Mouse (Mus musculus) limb, embryonic 14.5 days (tissue): ENCODE data around the gene Actb. TPM values are rescaled to one million over a fixed set of nuclear protein-coding genes. Genes with fewer than 3 reads are reported as not detected.

Experiments
- ATAC-seq: fragments of 200-750 bp; cut with Nextera tagmentation; 2 replicates; pipeline ENCODE4 v1.8.0; 2017; ENCODE audit warnings: low read depth, moderate number of reproducible peaks, moderate TSS enrichment; ENCODE audit not compliant: low FRiP score
- DNase-seq: peaks from one replicate; pipeline ENCODE4 v3.0.0-alpha.2; 2015; ENCODE audit warnings: low spot score
- H3K27ac ChIP-seq: fragments of 300-500 bp; sonication (generic); replicated peaks from 2 replicates; pipeline ENCODE4 v1.5.1; 2014; ENCODE audit warnings: low read depth, mild to moderate bottlenecking, low read length, moderate library complexity, mixed read lengths
- H3K27me3 ChIP-seq: fragments of 300-500 bp; sonication (generic); 2 replicates; pipeline ENCODE4 v1.6.1; 2014; ENCODE audit warnings: low read length, mixed read lengths; ENCODE audit not compliant: control insufficient read depth, insufficient read depth
- H3K36me3 ChIP-seq: fragments of 300-500 bp; sonication (generic); 2 replicates; pipeline ENCODE4 v1.6.1; 2014; ENCODE audit warnings: mild to moderate bottlenecking, low read length, moderate library complexity, mixed read lengths; ENCODE audit not compliant: control insufficient read depth, insufficient read depth
- H3K4me1 ChIP-seq: fragments of 300-500 bp; sonication (generic); 2 replicates; pipeline ENCODE4 v1.6.1; 2014; ENCODE audit warnings: antibody characterized with exemption, low read length, mixed read lengths; ENCODE audit not compliant: control insufficient read depth, insufficient read depth
- H3K4me2 ChIP-seq: fragments of 300-500 bp; sonication (generic); replicated peaks from 2 replicates; pipeline ENCODE4 v1.6.1; 2014; ENCODE audit warnings: low read depth, mild to moderate bottlenecking, low read length, moderate library complexity; ENCODE audit not compliant: severe bottlenecking
- H3K4me3 ChIP-seq: fragments of 300-500 bp; sonication (generic); replicated peaks from 2 replicates; pipeline ENCODE4 v1.5.1; 2014; ENCODE audit warnings: low read length
- H3K9ac ChIP-seq: fragments of 300-500 bp; sonication (generic); 2 replicates; pipeline ENCODE4 v1.6.1; 2014; ENCODE audit warnings: mild to moderate bottlenecking, low read depth, low read length, moderate library complexity; ENCODE audit not compliant: severe bottlenecking
- H3K9me3 ChIP-seq: fragments of 300-500 bp; sonication (generic); 2 replicates; pipeline ENCODE4 v1.6.1; 2016; ENCODE audit warnings: low read length; ENCODE audit not compliant: control insufficient read depth
- POLR2A ChIP-seq: fragments of 200-500 bp; IDR thresholded peaks from 2 replicates; pipeline ENCODE4 v1.8.0; 2012; ENCODE audit warnings: inconsistent platforms, mild to moderate bottlenecking, moderate library complexity, borderline replicate concordance; ENCODE audit not compliant: insufficient read depth, insufficient read length; ENCODE audit errors: extremely low read depth
- WGBS: fragments of 180-500 bp; shearing (Covaris S2); extraction: QIAGEN DNeasy Blood & Tissue Kit; methylation state at CpG from one replicate; pipeline ENCODE4 v1.1.7; 2014; 5-methylcytosine and 5-hydroxymethylcytosine counted together
- polyA plus RNA-seq, 2 experiments: library from polyadenylated mRNA; depleted of rRNA in 1 of 2; stranded (reverse) in 1 of 2; unstranded in 1 of 2; fragments of >200 nt; fragmentation: Nextera tagmentation in 1 of 2; extraction: Ambion mirVana in 1 of 2; gene quantifications; 2 replicates each; pipeline versions ENCODE4 v1.2.1 to v1.2.3; 2012 to 2014

Actb gene
- polyA plus RNA-seq, 2 experiments = 2,733 to 14,101 TPM

DNA sequence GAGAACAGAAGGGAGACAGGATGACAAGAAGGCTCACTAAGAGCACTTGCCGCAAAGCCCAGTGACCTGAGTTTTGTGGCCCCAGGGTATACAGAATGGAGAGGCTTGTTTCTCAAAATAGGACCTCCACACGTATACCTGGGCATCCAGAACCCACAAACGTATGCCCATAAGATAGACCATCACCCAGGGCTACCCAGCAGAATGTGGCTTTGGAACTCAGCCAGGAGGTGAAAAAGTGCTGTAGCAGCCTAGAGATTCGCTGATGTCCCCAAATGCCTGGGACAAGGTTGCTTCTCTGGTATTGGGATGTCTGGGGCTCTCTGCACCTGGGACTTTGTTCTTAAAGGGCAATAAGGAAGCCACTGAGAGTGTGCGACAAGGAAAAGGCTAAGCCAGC lies 15.7 kb upstream of the Actb start:
- 75% methylated on average over 5 of the region's 5 CpGs for WGBS
- H3K4me1 ChIP-seq = 0 out of 2 replicates have a peak, but pooled peaks cover 3% of the 10 kb centered on the region
- H3K27me3 ChIP-seq = no peaks in the 10 kb centered on the region
- DNase-seq (no peak), ATAC-seq (no peak)
- H3K4me3 ChIP-seq = no peak overlapping the region
- H3K27ac ChIP-seq = no peak overlapping the region
- TF ChIP-seq POLR2A = no peak
- no peaks in the 10 kb centered on the region for H3K9me3 ChIP-seq
- no peaks in the 10 kb centered on the region for H3K36me3 ChIP-seq
- H3K9ac ChIP-seq = no peak overlapping the region
- H3K4me2 ChIP-seq = no peak overlapping the region

DNA sequence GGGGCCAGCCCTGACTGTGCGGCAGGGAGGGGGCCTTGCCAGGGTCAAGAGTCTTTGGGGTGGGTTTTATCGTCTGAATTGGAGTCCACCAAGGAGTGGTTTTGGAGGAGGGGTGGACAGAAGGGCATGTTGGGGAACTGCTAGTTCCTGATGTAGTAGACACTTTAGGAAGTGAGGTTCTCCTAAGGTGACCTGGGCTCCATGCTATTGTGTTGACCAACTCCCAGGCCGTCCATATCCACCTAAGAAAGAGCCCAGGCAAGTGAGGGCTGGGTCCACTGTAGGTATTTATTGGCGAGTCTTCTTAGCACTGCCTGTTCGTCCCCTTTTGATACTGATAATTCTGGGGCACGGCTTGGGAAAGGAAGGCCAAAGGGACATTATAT lies 14.5 kb upstream of the Actb start:
- H3K9me3 ChIP-seq = no peaks in the 10 kb centered on the region
- no peaks in the 10 kb centered on the region for H3K36me3 ChIP-seq
- no peak overlapping the region for H3K4me2 ChIP-seq
- 0 out of 2 replicates have a peak, but pooled peaks cover under 1% of the 10 kb centered on the region for H3K4me1 ChIP-seq
- no peak overlapping the region for H3K27ac ChIP-seq
- no peak for TF ChIP-seq POLR2A
- H3K4me3 ChIP-seq = no peak overlapping the region
- DNase-seq (no peak), ATAC-seq (no peak)
- H3K9ac ChIP-seq = no peak overlapping the region
- 74% methylated on average over 6 of the region's 6 CpGs for WGBS
- no peaks in the 10 kb centered on the region for H3K27me3 ChIP-seq

DNA sequence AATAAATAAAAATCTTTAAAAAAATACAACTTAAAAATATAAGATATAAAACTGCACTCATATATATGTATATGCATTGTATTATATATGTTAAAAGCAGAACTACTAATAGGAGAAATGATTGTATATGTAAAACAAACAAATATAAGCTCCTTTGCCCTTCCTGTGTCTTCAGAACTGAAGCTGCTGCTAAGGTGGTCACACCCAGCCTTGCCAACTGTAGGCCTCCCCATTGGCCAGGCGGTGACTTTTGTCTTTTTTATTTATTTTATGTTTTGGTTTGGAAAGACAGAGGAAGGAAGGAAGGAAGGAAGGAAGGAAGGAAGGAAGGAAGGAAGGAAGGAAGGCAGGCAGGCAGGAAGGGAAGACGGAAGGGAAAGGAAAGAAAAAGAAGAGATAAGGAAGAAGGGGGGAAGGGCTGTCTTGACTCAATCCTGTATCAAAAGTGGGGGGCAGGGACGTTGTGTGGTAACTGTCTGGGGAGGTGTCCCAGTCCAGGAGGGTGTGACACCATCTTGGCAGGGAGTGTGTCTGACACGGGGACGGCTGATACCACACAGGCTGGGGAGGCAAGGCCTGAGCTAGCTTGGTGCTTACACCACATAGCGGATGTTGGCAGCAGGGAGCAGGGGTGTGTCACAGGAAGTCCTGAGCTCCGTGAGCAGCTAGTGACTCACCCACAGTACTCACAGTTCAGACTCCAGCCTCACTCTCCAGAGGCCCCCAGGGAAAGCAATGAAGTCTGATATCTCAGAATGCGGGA lies 13.9 kb upstream of the Actb start:
- Histone ChIP-seq H3K4me1 (no peaks in the 10 kb centered on the region), H3K36me3 (no peaks in the 10 kb centered on the region), H3K4me3 (no peak overlapping the region), H3K27me3 (no peaks in the 10 kb centered on the region), H3K9me3 (no peaks in the 10 kb centered on the region), H3K9ac (no peak overlapping the region), H3K27ac (no peak overlapping the region), H3K4me2 (no peak overlapping the region)
- DNase-seq (peak; percentile 42), ATAC-seq (no peak; the same call in 1 of the 2 replicates)
- TF ChIP-seq POLR2A = no peak
- WGBS = 57% methylated on average over 8 of the region's 8 CpGs

DNA sequence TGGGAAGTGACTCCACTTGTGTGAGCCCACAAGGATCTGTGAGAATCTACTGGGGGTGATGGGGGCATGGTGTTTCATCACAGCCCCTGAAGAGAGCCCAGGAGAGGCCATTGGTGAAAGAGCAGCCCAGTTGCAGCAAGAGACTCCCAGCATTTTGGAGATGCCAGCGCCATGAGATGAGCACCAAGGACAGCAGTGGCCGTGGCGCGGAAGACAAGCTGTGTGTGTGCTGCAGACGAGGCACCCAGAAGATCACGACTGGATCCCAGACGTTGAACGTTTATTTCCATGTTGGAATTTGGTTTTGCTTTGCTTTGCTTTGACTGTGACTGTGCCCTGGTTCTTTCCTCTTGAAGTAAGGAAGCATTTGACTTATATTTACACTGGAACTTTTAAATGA lies 10.8 kb upstream of the Actb start:
- no peaks in the 10 kb centered on the region for H3K9me3 ChIP-seq
- ATAC-seq = no peak
- no peak overlapping the region for H3K27ac ChIP-seq
- no peaks in the 10 kb centered on the region for H3K4me1 ChIP-seq
- H3K4me2 ChIP-seq = no peak overlapping the region
- H3K27me3 ChIP-seq = no peaks in the 10 kb centered on the region
- no peak for DNase-seq
- H3K36me3 ChIP-seq = no peaks in the 10 kb centered on the region
- H3K9ac ChIP-seq = no peak overlapping the region
- TF ChIP-seq POLR2A = no peak
- 92% methylated on average over 8 of the region's 8 CpGs for WGBS
- no peak overlapping the region for H3K4me3 ChIP-seq

DNA sequence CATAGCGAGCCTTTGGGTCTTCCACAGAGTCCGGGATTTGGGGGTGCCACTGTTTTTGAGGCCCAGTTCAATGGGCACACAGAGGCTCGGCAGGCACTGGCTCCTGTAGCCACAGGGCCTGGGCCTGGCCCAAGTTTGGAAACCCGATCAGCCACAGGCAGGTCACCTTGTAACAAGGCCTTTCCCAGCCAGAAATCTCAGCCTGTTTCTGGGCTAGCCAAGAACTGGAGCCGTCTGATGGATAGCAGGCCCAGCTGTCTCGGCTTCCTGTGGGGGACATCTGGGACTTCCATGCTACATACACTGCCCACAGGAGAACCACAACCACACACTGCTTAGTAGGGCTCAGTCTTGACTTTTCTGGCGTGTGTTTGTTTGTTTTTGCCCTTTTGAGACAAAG lies 10.0 kb upstream of the Actb start:
- no peaks in the 10 kb centered on the region for H3K36me3 ChIP-seq
- WGBS = 67% methylated on average over 7 of the region's 7 CpGs

More for the DNA sequence above, 10.0 kb upstream of the Actb start:
- Histone ChIP-seq H3K4me1 (no peaks in the 10 kb centered on the region), H3K27ac (no peak overlapping the region), H3K4me2 (no peak overlapping the region), H3K9ac (no peak overlapping the region), H3K4me3 (no peak overlapping the region), H3K9me3 (no peaks in the 10 kb centered on the region), H3K27me3 (no peaks in the 10 kb centered on the region)
- DNase-seq = no peak
- no peak for ATAC-seq
- TF ChIP-seq POLR2A = no peak
